Mouse (Mus musculus) liver, embryonic 11.5 days (tissue): ENCODE measurements around the gene Actbl2. TPM values are rescaled to one million over a fixed set of nuclear protein-coding genes. Genes with fewer than 3 reads are reported as not detected.

Experiments used
- ATAC-seq: fragments of 200-750 bp; cut with Nextera tagmentation; replicated peaks from 2 replicates; pipeline ENCODE4 v1.8.0; 2017; ENCODE audit warnings: moderate number of reproducible peaks, mild to moderate bottlenecking, moderate TSS enrichment, moderate library complexity; ENCODE audit not compliant: low FRiP score
- DNase-seq: peaks from one replicate; pipeline ENCODE4 v3.0.0-alpha.2; 2017; ENCODE audit warnings: low spot score
- H3K27ac ChIP-seq: fragments of 300-500 bp; sonication (generic); 2 replicates; pipeline ENCODE4 v1.5.1; 2014; ENCODE audit warnings: mild to moderate bottlenecking, low read depth, low read length, control low read depth
- H3K27me3 ChIP-seq: fragments of 300-500 bp; sonication (generic); replicated peaks from 2 replicates; pipeline ENCODE4 v1.6.1; 2014; ENCODE audit warnings: low read length, mixed read lengths; ENCODE audit not compliant: control insufficient read depth, insufficient read depth
- H3K36me3 ChIP-seq: fragments of 300-500 bp; sonication (generic); 2 replicates; pipeline ENCODE4 v1.6.1; 2014; ENCODE audit warnings: mild to moderate bottlenecking, low read length, moderate library complexity, mixed read lengths; ENCODE audit not compliant: control insufficient read depth, insufficient read depth
- H3K4me1 ChIP-seq: fragments of 300-500 bp; sonication (generic); replicated peaks from 2 replicates; pipeline ENCODE4 v1.6.1; 2014; ENCODE audit warnings: low read length, mixed read lengths; ENCODE audit not compliant: control insufficient read depth, insufficient read depth
- H3K4me2 ChIP-seq: fragments of 300-500 bp; sonication (generic); 2 replicates; pipeline ENCODE4 v1.6.1; 2014; ENCODE audit warnings: mild to moderate bottlenecking, control low read depth, moderate library complexity
- H3K4me3 ChIP-seq: fragments of 300-500 bp; sonication (generic); 2 replicates; pipeline ENCODE4 v1.5.1; 2014; ENCODE audit warnings: low read depth, low read length, control low read depth
- H3K9ac ChIP-seq: fragments of 300-500 bp; sonication (generic); 2 replicates; pipeline ENCODE4 v1.6.1; 2014; ENCODE audit warnings: low read depth, low read length, control low read depth
- H3K9me3 ChIP-seq: fragments of 300-500 bp; sonication (generic); 2 replicates; pipeline ENCODE4 v1.6.1; 2016; ENCODE audit warnings: low read length, inconsistent platforms, mixed read lengths; ENCODE audit not compliant: control insufficient read depth
- WGBS: fragments of 180-500 bp; shearing (Covaris S2); extraction: QIAGEN DNeasy Blood & Tissue Kit; methylation state at CpG from one replicate; pipeline ENCODE4 v1.1.7; 2014; 5-methylcytosine and 5-hydroxymethylcytosine counted together
- polyA plus RNA-seq: library from polyadenylated mRNA; unstranded; fragments of >200 nt; fragmentation: Nextera tagmentation; extraction: Ambion mirVana; gene quantifications from 2 replicates; pipeline ENCODE4 v1.2.1, GENCODE M21; 2014

Actbl2 gene
- polyA plus RNA-seq, 1 experiment from 2014 or later = not detected

- no peak overlapping the region for H3K4me3 ChIP-seq
- no peak overlapping the region for H3K27ac ChIP-seq
- ATAC-seq = no peak
- H3K4me2 ChIP-seq = no peak overlapping the region
- H3K36me3 ChIP-seq = no peaks in the 10 kb centered on the region
- H3K9me3 ChIP-seq = no peaks in the 10 kb centered on the region
- no peak overlapping the region for H3K9ac ChIP-seq
- WGBS = 81% methylated on average over 5 of the region's 5 CpGs
- no peaks in the 10 kb centered on the region for H3K27me3 ChIP-seq
- no peak for DNase-seq
- no peaks in the 10 kb centered on the region for H3K4me1 ChIP-seq
These were observed 49.9 kb downstream of the Actbl2 start for GRCm38 (mm10) chr13:111304736-111305135.

Other genes with a start within 250 kb of the Actbl2 start
- 76.1 and 79.0 TPM in 2 replicates for gene Gpbp1, start 235.1 kb downstream of the Actbl2 start, polyA plus RNA-seq